Mouse (Mus musculus) forebrain, postnatal 0 days (tissue): ENCODE results near the gene 4931414P19Rik. TPM values are rescaled to one million over a fixed set of nuclear protein-coding genes. Genes with fewer than 3 reads are reported as not detected.

Source experiments
- ATAC-seq: fragments of 200-750 bp; cut with Nextera tagmentation; 2 replicates; pipeline ENCODE4 v1.8.0; 2017; ENCODE audit warnings: mild to moderate bottlenecking, moderate library complexity
- DNase-seq: peaks from one replicate; pipeline ENCODE4 v3.0.0-alpha.2; 2015
- H3K27ac ChIP-seq: fragments of 300-500 bp; sonication (generic); 2 replicates; pipeline ENCODE4 v1.5.1; 2014; ENCODE audit warnings: low read depth, mild to moderate bottlenecking, antibody characterized with exemption, low read length, moderate library complexity, mixed read lengths
- H3K27me3 ChIP-seq: fragments of 300-500 bp; sonication (generic); 2 replicates; pipeline ENCODE4 v1.6.1; 2014; ENCODE audit warnings: mild to moderate bottlenecking, low read length, mixed read lengths; ENCODE audit not compliant: insufficient read depth
- H3K36me3 ChIP-seq: fragments of 300-500 bp; sonication (generic); 2 replicates; pipeline ENCODE4 v1.6.1; 2014; ENCODE audit warnings: mild to moderate bottlenecking, moderate library complexity; ENCODE audit not compliant: insufficient read depth
- H3K4me1 ChIP-seq: fragments of 300-500 bp; sonication (generic); 2 replicates; pipeline ENCODE4 v1.6.1; 2014; ENCODE audit warnings: antibody characterized with exemption; ENCODE audit not compliant: insufficient read depth
- H3K4me2 ChIP-seq: fragments of 300-500 bp; sonication (generic); 2 replicates; pipeline ENCODE4 v1.6.1; 2014; ENCODE audit warnings: low read depth, mild to moderate bottlenecking, moderate library complexity
- H3K4me3 ChIP-seq: fragments of 300-500 bp; sonication (generic); 2 replicates; pipeline ENCODE4 v1.5.1; 2014; ENCODE audit warnings: low read depth, low read length, mixed read lengths
- H3K9ac ChIP-seq: fragments of 300-500 bp; sonication (generic); 2 replicates; pipeline ENCODE4 v1.6.1; 2014; ENCODE audit warnings: mild to moderate bottlenecking
- H3K9me3 ChIP-seq: fragments of 300-500 bp; sonication (generic); 2 replicates; pipeline ENCODE4 v1.6.1; 2016; ENCODE audit warnings: low read length
- CTCF ChIP-seq: sonication (generic); IDR thresholded peaks from 2 replicates; pipeline ENCODE4 v1.5.1; 2016; ENCODE audit warnings: antibody characterized with exemption, control low read depth, low read depth
- WGBS: fragments of 180-500 bp; shearing (Covaris S2); extraction: QIAGEN DNeasy Blood & Tissue Kit; methylation state at CpG from one replicate; pipeline ENCODE4 v1.1.7; 2014; 5-methylcytosine and 5-hydroxymethylcytosine counted together
- polyA plus RNA-seq: library from polyadenylated mRNA; unstranded; fragments of >200 nt; fragmentation: Nextera tagmentation; extraction: Ambion mirVana; gene quantifications from 2 replicates; pipeline ENCODE4 v1.2.1, GENCODE M21; 2015
- total RNA-seq: library from RNA; depleted of rRNA; stranded (reverse); fragments of >200 nt; gene quantifications from 2 replicates; pipeline ENCODE4 v1.2.3, GENCODE M21; 2014

4931414P19Rik gene
- total and polyA plus RNA-seq, 2 experiments from 2014 or later: 3.1 to 6.5 TPM

DNA sequence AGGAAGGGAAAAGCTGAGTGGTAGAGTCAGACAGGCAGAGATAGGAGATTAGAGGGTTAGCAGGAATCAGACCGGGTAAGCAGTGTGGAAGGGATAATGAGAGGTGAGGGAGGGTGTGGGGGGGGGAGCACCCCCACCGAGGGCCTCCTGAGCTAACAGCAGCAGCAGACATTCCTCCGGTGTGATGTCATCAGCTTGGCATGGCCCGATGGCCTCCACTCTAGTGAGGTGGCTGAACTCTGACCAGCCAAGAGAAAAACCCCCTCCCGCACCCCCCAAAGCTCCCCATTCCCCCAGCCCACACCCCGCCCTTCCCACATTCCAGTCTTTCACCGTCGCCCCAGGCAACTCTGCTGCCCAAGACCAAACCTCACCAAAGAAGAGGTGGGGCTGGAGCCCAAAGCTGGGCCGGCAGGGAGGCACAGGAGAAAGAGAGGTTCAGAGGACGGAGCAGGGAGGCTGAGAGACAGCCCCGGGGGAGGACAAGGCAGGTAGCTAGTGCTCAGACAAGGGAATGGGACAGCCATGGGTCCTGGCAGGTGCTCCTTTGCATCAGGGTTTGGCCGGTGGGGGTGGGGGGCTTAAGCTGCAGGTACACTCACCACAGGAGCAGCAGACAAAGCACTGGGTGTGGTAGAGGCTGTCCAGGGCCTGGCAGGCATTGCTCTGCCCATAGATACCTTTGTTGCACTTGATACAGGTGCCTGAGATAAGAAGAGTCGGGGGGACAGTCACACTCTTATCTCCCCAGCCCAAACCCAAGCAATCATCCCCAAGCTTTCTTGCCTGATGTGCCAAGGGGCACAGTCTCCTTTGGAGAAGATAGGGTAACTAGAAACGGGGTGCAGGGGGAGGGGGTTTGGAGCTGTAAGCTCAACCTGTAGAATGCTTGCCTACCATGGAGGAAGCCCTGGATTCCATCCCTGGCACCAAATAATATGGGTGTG is 32.7 kb downstream of the 4931414P19Rik start:
- Histone ChIP-seq H3K4me1 (no peaks in the 10 kb centered on the region; the same call in 1 of the 2 replicates), H3K4me3 (no peak overlapping the region), H3K9ac (no peak overlapping the region), H3K4me2 (peak overlapping the region; percentile 15; the same call in 1 of the 2 replicates), H3K27me3 (peaks cover 14% of the 10 kb centered on the region), H3K9me3 (no peaks in the 10 kb centered on the region), H3K36me3 (no peaks in the 10 kb centered on the region), H3K27ac (no peak overlapping the region)
- no peak for TF ChIP-seq CTCF
- no peak for DNase-seq
- WGBS: 8% methylated on average over 14 of the region's 14 CpGs
- ATAC-seq: peak; percentile 13; the same call in 1 of the 2 replicates

- no peak for ATAC-seq
- no peaks in the 10 kb centered on the region for H3K36me3 ChIP-seq
- no peak overlapping the region for H3K27ac ChIP-seq
- H3K4me3 ChIP-seq: no peak overlapping the region
- WGBS: 31% methylated on average over 4 of the region's 4 CpGs
- H3K27me3 ChIP-seq: peaks cover 11% of the 10 kb centered on the region
- H3K9ac ChIP-seq: no peak overlapping the region
- no peak for DNase-seq
- no peaks in the 10 kb centered on the region; the same call in 1 of the 2 replicates for H3K4me1 ChIP-seq
- H3K9me3 ChIP-seq: no peaks in the 10 kb centered on the region
- no peak for TF ChIP-seq CTCF
- H3K4me2 ChIP-seq: no peak overlapping the region
These were observed 33.7 kb downstream of the 4931414P19Rik start for GRCm38 (mm10) chr14:54572122-54572521.

DNA sequence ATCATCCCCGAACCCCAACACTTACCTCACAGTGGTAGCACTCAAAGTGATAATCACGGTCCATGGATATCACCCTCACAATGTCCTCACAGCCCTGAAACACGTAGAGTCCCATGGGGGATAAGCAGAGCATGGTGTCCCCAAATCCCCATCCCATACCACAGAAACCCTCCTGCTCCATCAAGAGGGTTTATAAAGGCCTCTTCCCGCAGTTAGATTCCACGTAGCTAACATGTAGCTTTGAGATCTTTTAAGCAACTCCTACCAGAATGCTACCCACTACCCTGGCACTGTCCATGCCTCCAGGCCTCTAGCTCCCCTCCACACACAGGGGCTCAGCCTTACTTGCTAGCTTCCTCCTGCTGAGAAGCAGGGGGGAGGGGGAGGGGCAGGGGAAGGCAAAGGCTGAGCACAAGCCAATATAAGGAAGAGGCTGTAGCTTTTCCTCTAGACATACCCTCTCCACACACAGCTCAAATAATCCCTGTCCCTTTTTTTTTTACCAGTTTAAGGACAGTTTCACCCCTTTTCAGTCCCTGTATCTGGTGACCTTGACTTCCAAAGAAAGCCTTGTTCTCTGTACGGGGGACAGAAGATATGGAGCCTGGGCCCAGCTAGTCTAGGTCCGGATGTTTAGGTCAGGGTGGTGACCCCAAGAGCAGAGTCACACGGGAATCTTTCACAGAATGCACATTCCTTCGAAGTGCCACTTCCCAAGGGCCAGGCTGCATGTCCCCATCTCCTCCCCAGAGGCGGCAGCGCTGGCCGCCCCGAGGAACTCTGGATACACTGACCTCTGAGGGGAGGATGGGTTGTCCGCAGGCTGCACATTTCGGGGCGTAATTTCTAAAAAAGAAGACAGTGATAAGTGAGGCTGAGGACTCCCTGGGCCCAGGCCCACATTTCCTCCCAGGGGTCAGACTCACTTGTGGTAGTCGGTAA is 36.1 kb downstream of the 4931414P19Rik start:
- H3K4me1 ChIP-seq: no peaks in the 10 kb centered on the region; the same call in 1 of the 2 replicates
- H3K9ac ChIP-seq: no peak overlapping the region
- DNase-seq: no peak
- peaks cover 6% of the 10 kb centered on the region for H3K27me3 ChIP-seq
- no peaks in the 10 kb centered on the region for H3K36me3 ChIP-seq
- no peaks in the 10 kb centered on the region for H3K9me3 ChIP-seq
- no peak overlapping the region for H3K4me3 ChIP-seq
- H3K4me2 ChIP-seq: no peak overlapping the region
- ATAC-seq: no peak
- 64% methylated on average over 17 of the region's 17 CpGs for WGBS
- no peak for TF ChIP-seq CTCF
- no peak overlapping the region for H3K27ac ChIP-seq

DNA sequence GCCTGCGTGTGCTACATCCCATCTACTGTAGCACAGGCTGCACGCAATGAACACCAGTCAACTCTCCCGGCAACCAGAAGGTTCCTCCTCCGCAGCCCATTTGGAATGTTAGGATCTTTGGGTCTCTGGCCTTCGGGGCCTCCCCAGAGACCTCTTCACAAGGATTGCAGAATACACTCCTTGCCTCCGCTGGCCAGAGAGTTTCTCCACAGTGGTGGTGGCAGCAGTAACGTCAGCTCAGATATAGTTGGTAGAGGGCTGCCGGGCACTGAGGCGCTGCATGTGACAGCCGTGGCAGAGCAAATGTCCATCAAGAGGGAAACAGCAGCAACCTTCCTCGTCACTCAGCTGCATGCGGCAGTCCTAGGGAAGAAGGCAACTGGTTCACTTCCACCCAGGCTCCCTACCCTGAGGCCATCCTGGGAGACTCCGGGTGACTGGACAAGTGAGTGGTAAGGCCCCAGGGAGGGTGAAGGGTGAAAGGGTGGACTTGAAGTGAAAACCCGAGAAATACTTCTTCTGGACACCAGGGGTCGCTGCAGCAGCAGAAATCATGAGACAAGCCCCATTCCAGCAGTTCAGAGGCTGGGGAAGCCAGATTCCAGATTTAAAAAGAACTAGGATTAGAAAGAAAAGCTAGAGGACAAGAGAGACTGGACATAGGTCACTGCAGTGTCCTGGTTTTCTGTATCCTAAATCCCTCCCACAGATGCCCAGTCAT is 36.9 kb downstream of the 4931414P19Rik start:
- H3K9ac ChIP-seq: no peak overlapping the region
- no peaks in the 10 kb centered on the region for H3K9me3 ChIP-seq
- no peaks in the 10 kb centered on the region for H3K36me3 ChIP-seq
- 72% methylated on average over 15 of the region's 15 CpGs for WGBS
- H3K4me1 ChIP-seq: no peaks in the 10 kb centered on the region; the same call in 1 of the 2 replicates
- H3K4me3 ChIP-seq: no peak overlapping the region
- peaks cover 6% of the 10 kb centered on the region for H3K27me3 ChIP-seq
- peak; percentile 78 for DNase-seq
- no peak overlapping the region for H3K4me2 ChIP-seq
- peak; percentile 53; the same call in 1 of the 2 replicates for ATAC-seq
- TF ChIP-seq CTCF: peak; percentile 83
- H3K27ac ChIP-seq: no peak overlapping the region

GRCm38 (mm10) chr14:54560527-54561242 is 45.1 kb downstream of the 4931414P19Rik start:
- Histone ChIP-seq H3K9me3 (no peaks in the 10 kb centered on the region), H3K4me1 (no peaks in the 10 kb centered on the region), H3K4me2 (no peak overlapping the region), H3K27ac (no peak overlapping the region), H3K4me3 (no peak overlapping the region), H3K36me3 (no peaks in the 10 kb centered on the region), H3K9ac (no peak overlapping the region), H3K27me3 (no peaks in the 10 kb centered on the region)
- DNase-seq (peak; percentile 50), ATAC-seq (peak; percentile 62)
- no peak for TF ChIP-seq CTCF
- 80% methylated on average over 14 of the region's 14 CpGs for WGBS

- no peak for ATAC-seq
- Histone ChIP-seq H3K27ac (no peak overlapping the region), H3K9me3 (no peaks in the 10 kb centered on the region), H3K4me3 (no peak overlapping the region), H3K9ac (no peak overlapping the region), H3K27me3 (no peaks in the 10 kb centered on the region), H3K36me3 (no peaks in the 10 kb centered on the region), H3K4me1 (no peaks in the 10 kb centered on the region), H3K4me2 (no peak overlapping the region)
- no peak for DNase-seq
- TF ChIP-seq CTCF: no peak
- 65% methylated on average over 8 of the region's 8 CpGs for WGBS
These were observed 48.5 kb downstream of the 4931414P19Rik start for GRCm38 (mm10) chr14:54557330-54557729.
